Mouse (Mus musculus) erythroblast, embryonic 14.5 days (primary cell): ENCODE measurements around the gene Actl10.

Experiments used
- GATA1 ChIP-seq: IDR thresholded peaks from 2 replicates; pipeline ENCODE4 v1.6.1; 2012; ENCODE audit warnings: low read length, inconsistent platforms, mixed read lengths
- TAL1 ChIP-seq: IDR thresholded peaks from 3 replicates; pipeline ENCODE4 v1.6.1; 2012; ENCODE audit warnings: low read length, inconsistent platforms, mixed read lengths

DNA sequence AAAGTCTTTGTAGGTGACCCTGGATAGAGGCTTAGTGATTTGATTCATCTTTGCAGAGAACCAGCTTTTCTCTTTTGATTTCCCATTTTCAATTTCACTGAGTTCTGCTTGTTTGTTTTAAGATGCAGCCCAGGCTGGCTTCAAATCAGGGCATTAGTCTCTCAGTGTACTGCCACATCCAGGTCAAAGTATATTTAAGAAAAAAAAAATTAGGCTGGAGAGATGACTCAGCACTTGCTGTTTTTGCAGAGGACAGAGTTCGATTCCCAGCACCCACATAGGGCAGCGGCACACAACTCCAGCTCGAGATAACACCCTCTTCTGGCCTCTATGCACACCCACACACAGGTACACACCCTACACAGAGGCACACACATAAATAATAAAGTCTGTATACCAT lies 39.7 kb downstream of the Actl10 start:
- TF ChIP-seq GATA1 (no peak), TAL1 (no peak)
